Mouse (Mus musculus): ENCODE results near the gene Arhgef16.
A peak's percentile ranks its signal among the peaks of the same experiment; 100 is the strongest.

Arhgef16 gene

DNA sequence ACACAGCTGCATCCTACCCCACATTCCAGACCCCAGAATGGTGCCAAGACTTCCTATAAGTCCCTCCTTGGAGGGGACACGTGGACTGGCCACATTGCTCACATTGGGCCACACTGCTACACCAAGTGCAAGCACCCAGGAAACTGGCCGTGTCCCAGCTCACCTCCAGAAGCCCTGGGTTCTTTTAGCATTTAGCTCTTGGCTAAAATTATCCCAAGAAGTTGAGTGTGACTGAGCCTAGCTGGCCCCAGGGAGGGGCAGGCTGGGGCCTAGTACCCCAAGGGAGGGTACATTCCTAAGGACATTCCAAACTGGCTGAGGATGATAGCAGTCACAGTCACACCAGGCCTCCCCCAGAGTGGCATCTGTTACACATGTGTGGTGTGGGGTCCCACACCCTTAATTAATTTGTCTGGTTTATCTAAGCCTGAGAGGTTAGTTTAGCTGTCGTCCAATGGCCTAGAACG, 7.7 kb downstream of the Arhgef16 start:
- no peak for DNase-seq (ENCODE audit: low read depth, low spot score)

DNA sequence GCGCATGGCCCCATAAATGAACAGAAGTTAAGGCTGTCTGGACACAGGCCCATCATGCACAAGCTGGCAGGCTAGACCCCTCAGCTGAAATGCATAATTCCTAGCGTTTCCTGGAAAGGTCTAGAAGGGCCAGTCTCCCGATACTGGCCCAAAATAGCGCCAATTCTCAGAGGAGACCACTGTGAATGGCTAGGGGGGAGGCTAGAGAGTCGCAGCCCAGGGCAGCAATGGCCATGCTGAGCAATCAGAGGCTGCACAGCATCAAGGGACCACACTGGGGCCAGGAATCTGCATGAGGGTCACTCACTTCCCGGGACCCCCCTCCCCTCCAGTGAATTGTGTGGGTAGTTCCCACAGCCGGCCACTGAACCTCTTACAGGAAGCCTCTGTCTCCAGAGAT, 17.8 kb downstream of the Arhgef16 start:
- DNase-seq (ENCODE audit: low read depth, low spot score) = no peak

DNA sequence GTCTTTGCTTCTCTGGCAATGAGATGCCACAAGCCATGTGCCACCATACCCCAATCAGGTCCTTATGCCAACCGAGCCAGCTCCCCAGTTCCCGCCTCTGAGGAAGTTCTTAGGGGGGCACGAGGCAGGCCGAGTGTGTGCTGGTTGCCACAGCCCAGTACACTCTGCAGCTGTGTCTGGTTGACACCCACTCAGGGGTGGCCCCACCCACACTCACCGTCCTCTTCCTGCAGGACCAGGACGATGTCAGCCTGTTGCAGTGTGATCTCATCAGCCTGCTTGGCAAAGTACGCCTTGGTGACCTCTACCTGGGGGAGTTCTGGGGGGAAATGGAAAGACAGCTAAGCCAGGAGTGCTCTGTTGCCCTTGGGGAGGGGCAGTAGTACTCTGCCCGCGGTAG, 22.0 kb downstream of the Arhgef16 start:
- DNase-seq (ENCODE audit: low read depth, low spot score) = no peak

DNA sequence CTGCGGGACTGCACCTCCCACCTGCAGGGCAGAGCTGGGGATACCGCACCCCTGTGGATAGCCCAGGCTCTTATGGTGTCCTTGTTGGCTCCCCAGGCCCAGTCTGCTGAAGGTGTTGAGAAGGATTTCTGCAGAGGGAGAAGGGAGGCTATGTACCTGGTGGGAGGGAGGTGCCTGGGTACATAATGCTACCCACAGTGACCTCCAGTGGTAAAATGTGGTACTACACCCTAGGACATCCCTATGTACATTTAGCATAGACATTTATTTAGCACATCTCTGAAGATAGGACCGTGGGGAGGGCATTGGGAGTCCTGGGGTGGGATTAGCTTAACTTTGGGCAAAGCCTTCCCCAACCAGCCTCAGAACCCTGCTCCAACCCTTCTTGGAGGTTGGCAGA, 28.5 kb downstream of the Arhgef16 start:
- DNase-seq (ENCODE audit: low read depth, low spot score) = peak; percentile 50

DNA sequence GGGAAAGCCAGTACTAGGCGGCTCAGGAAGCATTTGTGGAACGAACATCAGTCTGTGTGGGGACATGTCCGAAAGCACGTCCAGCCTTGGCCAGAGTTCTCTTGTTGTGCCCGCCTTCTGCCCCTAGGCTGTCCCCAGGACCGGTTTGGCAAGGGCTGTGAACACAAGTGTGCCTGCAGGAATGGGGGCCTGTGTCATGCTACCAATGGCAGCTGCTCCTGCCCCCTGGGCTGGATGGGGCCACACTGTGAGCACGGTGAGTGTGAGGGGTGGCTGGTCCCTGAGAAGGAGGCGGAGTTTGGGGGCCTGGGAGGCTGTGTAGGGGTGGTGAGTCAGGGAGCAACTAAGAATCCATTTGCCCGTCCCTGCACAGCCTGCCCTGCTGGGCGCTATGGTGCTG, 32.0 kb downstream of the Arhgef16 start:
- no peak for DNase-seq (ENCODE audit: low read depth, low spot score)

DNA sequence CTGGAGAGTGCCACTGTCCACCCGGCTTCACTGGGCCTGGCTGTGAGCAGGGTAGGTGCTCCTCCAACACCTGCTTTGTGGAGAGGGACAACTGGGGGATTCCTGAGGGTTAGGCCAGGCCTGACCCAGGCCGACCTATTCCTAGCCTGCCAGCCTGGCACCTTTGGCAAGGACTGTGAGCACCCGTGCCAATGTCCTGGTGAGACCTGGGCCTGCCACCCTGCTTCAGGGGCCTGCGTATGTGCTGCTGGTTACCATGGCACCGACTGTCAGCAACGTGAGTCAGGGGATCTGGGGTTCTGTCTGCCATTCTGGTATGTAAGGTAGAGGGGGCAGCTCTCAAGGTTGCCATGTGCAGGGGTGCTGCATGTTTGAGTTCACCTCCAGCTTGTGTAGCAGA, 34.0 kb downstream of the Arhgef16 start:
- DNase-seq (ENCODE audit: low read depth, low spot score) = peak; percentile 17

DNA sequence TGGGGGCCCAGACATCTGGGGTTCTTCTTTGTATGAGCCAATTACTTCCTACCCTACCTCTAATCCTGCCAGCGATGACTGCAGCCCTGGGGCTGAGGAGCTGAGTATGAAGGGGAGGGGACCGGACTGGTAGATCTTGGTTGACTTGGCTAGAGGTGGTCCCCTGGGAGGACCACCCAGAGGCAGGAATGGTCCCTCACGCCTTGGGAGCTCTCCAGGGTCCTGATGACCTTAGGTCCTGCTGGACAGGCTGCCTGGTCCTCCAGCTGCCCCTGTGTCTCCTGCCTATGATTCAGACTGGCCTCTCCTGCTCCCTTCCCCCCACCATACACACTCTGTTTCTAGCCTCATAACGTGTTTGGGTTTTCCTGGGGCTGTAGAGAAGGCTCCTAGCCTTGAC, 39.4 kb downstream of the Arhgef16 start:
- no peak for DNase-seq (ENCODE audit: low read depth, low spot score)

DNA sequence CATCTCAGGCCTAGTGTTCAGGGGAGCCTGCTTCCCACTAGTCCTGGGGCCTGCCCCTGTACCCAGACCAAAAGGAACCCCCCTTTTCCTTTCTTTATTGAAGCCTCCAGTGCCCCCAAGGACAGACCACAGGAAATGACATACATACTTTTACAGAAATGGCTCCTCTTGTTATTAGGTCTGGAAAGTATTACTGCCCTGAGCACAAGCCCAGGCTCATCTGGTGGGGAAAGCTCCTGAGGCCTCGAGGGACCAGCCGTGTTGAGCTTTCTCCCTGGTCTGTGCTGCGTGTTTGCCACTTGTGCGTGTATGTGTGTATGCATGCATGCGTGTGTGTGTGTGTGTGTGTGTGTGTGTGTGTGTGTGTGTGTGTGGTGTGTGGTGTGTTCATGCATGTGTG, 40.7 kb downstream of the Arhgef16 start:
- no peak for DNase-seq (ENCODE audit: low read depth, low spot score)

DNA sequence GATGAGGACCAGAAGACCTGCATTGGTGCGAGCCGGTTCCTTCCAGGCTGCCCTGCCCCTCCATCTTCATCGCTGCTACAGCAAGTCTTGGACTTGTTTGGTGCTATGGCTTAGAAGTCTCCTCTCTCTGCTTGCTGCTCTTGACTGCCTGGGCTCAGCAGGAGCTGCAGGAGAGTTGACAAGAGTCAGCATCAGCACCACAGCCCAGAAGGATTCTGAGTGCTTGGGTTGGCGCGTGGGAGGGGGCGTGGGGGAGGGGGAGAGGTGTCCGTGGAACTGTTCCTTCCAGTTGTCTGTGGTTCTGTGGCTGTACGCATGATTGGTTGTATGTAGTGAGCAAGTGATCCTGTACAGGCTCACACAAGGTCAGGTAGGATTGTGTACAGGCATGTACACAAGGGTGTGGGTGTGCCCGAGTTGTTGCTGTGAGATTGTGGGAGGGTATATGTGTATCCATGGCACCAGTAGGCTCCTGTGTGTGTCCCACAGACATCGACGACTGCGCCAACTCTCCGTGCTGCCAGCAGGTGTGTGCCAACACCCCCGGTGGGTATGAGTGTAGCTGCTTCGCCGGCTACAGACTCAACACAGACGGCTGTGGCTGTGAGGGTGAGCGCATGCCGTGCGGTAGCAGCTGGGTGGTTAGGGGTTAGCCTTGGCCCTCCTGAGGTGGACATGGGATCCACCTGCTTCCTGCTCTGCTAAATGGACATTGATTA, 48.8 kb downstream of the Arhgef16 start:
- no peak for DNase-seq (ENCODE audit: low read depth, low spot score)

DNA sequence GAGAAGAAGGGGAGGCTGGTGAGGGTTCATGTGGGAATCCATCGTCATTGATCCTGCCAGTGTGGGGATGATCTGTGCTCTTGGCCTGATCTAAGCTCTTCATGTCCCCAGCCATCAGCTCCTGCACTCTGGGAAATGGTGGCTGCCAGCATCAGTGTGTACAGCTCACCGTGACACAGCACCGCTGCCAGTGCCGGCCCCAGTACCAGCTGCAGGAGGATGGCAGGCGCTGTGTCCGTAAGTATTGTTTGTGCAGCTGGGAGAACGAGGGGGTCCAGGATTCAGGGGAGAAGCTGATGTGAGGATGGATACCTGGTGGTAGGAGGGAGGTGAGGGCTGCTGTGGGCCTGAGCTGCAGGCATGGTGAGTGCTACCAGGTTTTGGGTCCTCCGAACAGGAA, 52.2 kb downstream of the Arhgef16 start:
- DNase-seq (ENCODE audit: low read depth, low spot score) = no peak

DNA sequence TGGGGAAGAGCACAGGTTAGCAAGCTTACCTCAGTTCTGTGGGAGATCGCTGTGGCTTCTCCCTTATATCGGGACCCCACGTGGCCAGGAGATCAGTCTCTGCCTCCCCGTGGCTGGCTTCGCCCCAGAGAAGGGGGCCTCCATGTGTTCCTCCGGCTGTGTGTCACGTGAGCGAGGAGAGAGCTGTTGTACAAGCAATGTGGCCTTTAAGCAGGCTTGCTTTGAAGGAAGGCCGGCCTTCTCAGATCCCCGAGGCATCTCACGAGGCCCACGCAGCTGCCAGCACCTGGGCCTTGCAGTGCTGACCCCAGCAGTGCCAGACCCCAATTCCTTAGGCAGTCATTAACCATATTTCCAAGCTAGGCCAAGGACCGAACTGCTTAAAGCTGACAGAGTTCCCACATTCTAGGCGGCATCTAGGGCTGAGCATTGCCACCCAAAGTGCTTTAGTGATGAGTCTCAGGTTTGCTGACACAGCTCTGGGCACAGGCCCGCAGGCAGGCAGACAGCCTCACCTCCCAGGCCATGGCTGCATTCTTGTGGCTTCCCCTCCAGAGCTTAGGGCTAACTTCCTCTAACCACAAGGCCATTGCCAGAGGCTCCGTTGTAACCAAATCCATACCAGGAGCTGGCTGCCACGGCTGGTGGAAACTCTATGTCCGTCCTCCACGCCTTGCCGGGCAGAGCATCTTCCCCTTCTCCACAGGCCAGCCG, 53.2 kb downstream of the Arhgef16 start:
- no peak for DNase-seq (ENCODE audit: low read depth, low spot score)

DNA sequence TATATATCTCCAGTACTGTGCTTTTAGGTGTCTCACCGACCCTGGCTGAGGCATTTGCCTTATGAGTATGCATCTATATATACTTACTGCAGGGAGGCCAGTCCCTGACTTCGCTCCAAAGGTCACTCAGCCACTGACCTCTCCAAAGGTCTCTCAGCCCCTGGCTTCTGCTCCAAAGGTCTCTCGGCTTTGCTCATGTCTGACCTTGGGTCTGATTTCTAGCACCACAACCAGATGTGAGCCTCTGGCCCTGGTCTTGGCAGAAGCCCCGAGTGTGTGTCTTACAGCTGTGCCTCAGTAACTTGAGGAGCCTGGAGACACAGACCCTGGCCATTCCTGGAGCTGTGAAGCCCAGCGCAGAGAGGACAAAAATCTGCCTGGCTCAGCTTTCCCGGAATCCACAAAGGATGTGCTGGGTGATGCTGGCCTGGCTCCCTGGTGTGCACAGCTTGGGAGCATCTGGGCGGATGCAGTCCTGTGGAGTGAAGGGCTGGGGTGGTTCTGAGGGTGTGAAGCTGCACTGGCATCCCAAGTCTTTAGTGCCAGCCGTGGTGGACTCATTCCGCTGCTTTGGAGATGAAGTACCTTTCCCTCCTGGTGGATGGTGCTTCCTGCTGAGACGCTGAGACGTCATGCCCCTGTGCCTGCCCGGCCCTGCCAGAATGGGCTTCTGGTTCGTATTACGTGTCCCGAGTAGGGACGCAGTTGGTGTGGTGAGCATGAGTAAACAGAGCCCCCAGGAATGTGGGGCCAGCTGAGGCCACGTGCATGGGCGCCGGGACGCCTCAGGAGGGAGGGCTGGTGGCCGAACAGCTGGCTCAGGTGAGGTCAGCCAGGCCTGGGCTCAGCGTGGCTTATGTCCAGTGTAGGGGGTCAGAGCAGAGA, 54.0 kb downstream of the Arhgef16 start:
- DNase-seq (ENCODE audit: low read depth, low spot score) = no peak

DNA sequence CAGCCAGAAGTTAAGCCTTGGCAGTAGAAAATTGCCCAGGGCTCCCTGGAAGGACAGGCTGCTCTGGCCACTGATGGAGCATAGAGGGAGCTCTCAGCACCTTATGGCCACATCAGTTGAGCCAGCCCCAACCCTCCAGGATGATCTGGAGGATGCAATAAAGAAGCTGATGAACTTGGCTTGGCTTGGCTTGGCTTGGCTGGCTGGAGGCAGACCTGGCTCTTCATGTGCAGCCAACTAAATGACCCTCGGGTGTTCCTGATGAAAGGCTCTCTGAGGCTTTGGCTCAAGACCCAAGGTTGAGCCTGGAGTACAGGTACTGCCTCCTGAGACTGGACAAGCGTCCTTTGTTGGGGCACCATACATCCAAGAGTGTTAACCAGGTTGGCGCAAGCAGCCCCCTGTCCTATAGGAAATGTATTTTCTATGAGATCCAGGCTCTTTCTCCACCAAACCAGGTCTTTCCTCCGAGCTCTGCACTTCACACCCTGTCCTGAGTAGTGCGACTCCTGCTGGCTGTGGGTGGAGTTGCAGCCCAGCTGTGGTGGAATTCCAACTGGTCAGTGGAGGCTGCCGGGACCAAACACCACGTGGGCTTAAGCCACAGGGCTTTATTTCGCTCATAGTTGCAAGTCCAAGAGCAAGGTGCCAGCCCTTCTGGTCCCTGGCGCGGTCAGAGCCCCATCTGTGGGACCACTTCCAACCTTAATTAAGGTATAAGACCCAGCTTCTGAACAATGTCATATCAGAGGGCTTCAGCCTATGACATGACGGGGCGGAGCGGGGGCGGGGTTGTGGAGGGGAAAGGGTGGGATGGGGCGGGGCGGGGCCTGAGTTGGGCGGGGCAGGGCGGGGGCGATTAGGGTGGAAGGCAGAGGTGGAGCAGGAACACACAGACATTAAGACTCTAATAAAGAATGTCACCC, 55.1 kb downstream of the Arhgef16 start:
- DNase-seq (ENCODE audit: low read depth, low spot score) = peak; percentile 44

DNA sequence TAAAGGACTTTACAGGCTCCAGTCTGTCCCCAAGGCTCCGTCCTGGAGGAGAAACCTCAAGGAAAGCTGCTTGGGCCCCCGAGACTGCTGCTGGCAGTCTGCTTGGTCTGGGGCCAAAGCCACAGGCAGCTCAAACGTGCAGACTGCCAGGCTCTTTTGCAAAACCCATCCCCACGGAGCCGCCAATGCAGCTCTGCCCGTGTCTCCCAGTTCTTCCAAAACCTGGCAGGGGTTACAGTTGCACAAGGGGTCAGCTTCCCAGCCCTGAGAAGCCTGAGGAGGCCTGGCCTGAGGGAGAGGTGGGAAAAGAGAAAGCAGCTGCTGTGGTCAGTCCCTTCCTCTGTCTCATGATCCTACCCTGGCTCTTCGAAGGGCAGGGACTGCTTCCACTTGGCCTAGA, 56.1 kb downstream of the Arhgef16 start:
- peak; percentile 39 for DNase-seq (ENCODE audit: low read depth, low spot score)

DNA sequence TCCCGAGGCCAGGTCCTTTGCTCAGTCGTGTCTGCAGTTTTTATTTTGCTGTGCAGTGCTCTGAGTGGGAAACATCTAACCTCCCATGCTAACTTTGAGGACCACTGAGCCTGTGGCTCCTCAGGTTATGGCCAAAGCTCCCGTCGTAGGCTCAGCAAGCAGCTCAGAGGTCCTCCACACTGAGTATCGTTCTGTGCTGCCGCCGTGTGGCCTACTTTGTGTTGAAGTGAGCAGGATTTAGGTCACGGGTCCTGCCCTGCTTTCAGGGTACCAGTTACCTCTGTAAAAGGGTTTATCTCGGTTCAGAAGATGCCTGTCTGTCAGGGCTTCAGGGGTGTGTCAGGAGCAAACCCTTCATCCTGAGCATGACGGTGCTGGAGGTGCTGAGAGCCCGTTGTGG, 60.9 kb downstream of the Arhgef16 start:
- DNase-seq (ENCODE audit: low read depth, low spot score) = no peak

DNA sequence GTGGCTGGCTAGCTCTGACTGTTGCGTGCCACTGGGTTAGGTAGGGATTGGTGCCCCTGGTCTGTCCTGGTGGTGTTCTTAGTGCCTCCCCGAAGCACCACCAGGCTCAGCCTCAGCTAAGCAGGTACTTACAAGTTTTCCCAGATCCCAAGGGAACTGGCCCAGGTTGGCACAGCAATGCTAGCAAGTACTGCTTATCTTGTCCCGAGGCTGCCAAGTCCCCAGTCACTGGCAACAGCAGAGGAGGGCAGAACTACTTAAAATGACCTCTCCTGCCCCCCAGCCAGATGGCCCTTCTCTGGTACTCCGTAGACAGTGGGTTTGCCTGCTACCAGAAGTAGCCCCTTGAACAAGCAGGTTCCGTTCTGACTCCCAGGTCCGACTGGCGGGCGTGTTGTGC, 62.3 kb downstream of the Arhgef16 start:
- no peak for DNase-seq (ENCODE audit: low read depth, low spot score)

DNA sequence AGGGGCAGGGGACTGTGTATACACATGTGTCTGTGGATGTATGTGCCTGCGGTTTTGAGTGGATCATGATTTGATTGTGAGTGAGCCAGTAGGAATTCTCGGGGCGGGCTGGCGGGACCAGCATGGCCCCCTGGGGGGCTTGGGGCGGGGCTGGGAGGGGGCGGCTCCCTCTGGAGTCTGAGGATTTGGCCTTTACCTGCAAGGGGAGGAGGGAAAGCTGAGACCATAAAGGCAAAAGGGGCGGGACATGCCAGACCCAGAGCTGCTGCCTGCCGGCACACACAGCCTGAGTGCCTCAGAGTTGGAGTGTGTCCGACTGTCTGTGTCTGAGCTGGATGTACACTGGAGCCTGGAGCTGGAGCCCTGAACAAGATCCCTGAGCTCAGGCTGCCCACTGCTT, 64.2 kb downstream of the Arhgef16 start:
- DNase-seq (ENCODE audit: low read depth, low spot score) = no peak

DNA sequence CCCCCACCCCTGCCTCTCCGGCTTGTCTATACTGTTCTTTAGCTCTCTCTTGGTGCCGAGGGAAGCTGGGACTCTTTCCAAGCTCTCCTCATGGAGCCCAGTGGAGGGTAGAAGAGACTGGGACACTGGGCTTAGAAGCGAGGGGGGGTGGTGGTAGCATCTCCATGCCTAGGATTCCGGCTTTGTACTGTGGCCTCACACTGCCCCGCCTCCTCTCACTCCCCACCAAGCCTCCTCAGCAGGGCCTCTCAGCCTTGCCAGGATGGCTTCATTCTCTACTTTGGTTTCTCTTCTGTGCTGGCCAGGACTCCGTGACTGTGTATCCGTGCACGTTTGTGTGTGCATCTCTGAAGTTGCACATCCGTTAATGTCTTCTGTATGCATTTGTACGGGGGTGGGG, 64.6 kb downstream of the Arhgef16 start:
- no peak for DNase-seq (ENCODE audit: low read depth, low spot score)

DNA sequence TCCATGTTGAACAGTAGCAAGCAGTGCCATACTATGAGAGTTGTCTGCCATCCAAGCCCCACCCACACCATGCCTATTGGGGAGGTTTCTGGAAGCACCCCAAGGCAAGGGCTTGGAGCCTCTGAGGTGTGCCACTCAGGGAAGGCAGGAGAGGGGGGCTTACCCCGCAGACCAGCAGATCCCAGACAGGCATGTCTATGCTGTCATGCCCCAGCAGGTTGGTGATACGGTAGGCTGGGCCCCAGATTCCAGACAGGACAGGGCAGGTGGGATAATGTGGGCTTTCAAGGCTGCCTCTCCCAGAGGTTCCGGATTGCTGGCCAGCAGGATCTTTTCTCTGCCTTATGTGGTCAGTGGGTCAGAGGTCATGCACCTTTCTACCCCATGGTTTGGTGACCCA, 65.5 kb downstream of the Arhgef16 start:
- no peak for DNase-seq (ENCODE audit: low read depth, low spot score)

DNA sequence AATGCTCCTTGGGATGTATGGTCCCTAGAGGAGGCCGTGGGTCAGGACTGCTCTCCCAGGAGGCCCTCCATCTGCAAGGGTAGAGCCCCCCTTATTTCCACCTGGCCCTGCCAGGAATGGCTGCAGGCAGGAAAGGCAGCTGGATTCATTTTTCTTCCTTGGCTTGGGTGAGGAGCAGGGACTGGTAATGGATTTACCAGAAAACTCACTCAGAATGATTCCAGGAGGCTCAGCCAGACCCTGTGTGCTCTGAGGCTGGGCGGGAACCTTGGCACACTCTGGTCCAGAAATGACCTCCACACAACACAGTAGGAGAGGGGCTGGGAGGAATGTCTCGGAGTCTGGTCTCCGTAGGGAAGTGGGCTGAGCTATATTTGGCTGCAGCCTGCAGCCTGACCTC, 69.2 kb downstream of the Arhgef16 start:
- peak; percentile 54 for DNase-seq (ENCODE audit: low read depth, low spot score)

DNA sequence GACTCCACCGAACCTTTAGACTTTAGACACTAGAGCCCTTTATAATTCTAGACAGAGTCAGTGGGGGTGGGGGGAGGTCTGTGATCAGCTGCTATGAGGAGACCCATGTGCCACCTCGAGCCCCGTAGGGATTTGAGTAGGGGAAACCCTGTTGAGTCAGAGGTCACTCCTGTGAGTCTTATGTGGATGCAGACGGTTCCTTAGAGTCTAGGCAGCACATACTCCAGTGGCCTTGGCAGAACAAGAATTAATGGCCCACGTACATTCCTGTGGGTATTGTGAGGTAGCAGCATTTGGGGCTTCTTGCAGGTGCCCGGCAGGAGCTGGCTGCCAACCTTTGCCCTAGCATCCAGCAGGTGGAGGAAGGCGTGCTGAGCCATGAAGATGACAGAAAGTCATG, 70.1 kb downstream of the Arhgef16 start:
- no peak for DNase-seq (ENCODE audit: low read depth, low spot score)
